Mouse (Mus musculus) cerebellum, adult 11-12 months (tissue): ENCODE measurements around the gene Tenm4.

Experiments
- DNase-seq: peaks from one replicate; pipeline ENCODE4 v3.0.0; 2022

Tenm4 gene

GRCm38 (mm10) chr7:96826672-96827071 lies 655.6 kb downstream of the Tenm4 start:
- DNase-seq = no peak

- DNase-seq = peak; percentile 10
These were observed 661.5 kb downstream of the Tenm4 start for GRCm38 (mm10) chr7:96832551-96832950.

DNA sequence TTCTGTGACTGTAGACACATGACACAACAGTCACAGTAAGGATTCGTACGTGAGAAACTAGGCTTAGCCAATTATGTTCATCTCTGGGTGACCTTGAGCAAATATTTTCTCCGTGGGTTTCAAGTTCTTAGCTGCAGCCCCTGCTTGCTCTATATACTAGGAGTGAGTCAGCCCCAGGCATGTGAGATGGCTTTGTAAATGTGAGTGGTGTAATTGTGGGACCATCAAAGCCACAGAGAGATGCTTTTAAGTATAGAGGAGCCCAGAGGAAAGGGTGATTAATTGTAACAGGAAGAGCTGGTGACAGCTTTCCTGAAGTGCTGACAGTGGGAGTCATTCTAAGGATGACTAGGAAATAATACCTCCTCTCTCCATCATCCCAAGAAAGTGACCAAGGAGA lies 662.0 kb downstream of the Tenm4 start:
- DNase-seq = no peak

DNA sequence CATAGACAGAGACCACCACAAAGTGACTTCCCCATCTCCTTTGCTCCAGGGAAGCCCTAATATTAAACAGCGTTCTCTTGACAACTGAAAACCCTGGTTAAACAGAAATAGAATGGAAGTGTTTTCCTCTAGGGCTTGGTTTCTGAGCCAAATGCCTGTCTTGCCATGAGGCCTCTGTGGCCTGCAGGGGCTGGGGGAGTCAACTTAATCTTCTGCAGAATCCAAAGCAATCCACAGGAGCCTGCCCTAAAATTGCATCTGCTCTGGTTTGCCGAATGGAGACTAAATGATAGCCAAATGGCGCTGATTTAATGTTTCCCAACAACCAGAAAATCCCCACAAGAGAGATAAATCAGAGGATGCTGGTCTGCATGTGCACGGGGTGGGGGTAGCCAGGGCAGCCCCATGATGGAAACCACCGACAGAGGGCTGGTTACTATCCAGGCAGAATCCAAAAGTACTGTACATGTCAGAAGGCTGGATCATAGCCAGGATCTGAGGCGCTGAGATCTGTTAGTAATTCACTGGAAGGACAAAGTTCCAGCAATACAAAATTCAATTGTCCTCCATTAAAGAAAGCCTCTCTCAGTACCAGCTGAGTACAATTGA lies 663.7 kb downstream of the Tenm4 start:
- no peak for DNase-seq

GRCm38 (mm10) chr7:96835313-96835712 lies 664.3 kb downstream of the Tenm4 start:
- no peak for DNase-seq

DNA sequence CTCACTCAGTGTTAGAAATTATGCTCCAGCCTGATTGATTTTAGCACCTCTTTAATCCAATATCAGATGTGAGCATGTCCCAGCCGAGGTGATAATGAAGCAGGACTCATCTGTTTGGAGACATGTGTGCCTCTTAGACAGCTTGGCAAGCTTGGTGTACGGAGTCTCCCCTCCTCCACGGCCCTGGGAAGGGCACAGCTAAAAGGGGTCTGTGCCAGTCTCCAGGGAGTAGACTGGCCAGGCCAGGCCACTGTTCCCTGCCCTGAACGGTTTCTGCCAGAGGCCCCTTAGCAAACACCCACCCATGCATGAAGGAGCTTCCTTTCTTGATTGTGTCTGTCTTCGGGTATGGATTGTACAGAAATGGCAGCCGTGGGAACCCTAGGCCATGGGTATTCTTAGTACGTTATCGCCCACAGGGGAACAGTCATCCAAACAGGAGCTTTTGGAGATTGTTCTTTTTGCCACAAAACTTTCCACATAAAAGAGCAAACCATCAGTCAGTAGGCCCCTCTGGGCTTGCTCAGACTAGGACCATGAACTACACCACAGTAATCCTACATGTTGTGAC lies 667.3 kb downstream of the Tenm4 start:
- no peak for DNase-seq

DNA sequence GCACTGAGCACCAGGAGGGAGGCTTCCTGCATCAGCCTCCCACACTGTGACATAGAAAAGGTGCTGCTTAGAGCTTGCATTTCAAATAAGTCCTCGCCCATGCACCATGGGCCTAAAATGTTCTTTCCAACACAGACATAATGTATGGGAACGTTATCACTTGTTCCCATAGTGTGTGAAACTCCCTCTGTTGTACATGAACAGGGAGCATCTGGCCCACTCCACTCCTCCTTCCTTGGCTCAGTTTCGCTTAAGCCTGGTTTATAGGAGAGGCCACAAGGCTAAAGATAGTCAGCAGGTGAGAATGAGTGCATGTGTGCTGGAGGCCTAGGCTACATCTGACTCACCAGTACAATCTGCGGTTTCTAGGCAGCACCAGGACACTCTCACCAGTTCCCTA lies 667.9 kb downstream of the Tenm4 start:
- DNase-seq = no peak

- DNase-seq = no peak
These were observed 668.5 kb downstream of the Tenm4 start for GRCm38 (mm10) chr7:96839586-96839985.

GRCm38 (mm10) chr7:96842477-96843255 lies 671.6 kb downstream of the Tenm4 start:
- no peak for DNase-seq

GRCm38 (mm10) chr7:96844104-96844894 lies 673.3 kb downstream of the Tenm4 start:
- DNase-seq = no peak

DNA sequence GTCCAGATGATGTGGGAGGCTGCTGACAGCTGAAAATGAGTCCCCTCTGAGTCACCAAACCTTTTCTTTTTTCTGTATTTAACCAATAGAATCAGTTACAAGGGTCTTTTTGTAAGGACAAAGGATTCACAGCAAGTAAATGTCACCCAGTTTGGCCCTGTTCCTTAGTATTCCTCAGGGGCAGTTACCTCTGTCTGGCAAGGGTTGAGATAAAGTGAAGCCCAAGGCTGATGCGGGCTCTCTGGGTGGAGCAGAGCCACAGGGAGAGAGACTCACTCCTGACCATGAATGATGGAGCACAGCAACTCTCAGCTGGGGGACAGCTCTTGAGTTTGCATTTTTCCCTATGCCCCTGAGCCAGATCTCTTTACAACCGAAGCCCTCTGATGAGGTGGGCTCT lies 681.7 kb downstream of the Tenm4 start:
- no peak for DNase-seq

- no peak for DNase-seq
These were observed 684.9 kb downstream of the Tenm4 start for GRCm38 (mm10) chr7:96855867-96856406.

DNA sequence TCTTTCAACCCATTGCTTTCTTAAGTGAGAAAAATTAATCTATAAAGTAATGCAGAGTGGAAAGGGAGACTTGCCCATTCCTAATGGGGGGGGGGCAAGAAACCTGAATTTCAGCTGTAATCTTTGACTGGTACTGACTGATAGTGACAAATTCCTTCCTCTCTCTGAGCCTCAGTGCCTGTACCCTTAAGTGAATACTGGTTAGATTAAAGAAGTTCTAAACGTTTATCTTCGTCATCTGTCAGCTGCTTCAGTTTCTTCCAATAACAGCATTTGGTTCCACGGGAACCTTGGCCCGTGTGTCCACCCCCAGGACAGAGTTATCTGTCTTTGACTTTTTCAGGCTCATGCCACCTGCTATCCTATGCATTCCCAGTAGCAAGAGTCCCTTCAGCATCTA lies 685.5 kb downstream of the Tenm4 start:
- no peak for DNase-seq

- no peak for DNase-seq
These were observed 688.0 kb downstream of the Tenm4 start for GRCm38 (mm10) chr7:96859077-96859476.

- no peak for DNase-seq
These were observed 688.6 kb downstream of the Tenm4 start for GRCm38 (mm10) chr7:96859684-96860083.

- DNase-seq = no peak
These were observed 689.6 kb downstream of the Tenm4 start for GRCm38 (mm10) chr7:96860650-96861049.

GRCm38 (mm10) chr7:96864894-96865722 lies 694.1 kb downstream of the Tenm4 start:
- DNase-seq = no peak

DNA sequence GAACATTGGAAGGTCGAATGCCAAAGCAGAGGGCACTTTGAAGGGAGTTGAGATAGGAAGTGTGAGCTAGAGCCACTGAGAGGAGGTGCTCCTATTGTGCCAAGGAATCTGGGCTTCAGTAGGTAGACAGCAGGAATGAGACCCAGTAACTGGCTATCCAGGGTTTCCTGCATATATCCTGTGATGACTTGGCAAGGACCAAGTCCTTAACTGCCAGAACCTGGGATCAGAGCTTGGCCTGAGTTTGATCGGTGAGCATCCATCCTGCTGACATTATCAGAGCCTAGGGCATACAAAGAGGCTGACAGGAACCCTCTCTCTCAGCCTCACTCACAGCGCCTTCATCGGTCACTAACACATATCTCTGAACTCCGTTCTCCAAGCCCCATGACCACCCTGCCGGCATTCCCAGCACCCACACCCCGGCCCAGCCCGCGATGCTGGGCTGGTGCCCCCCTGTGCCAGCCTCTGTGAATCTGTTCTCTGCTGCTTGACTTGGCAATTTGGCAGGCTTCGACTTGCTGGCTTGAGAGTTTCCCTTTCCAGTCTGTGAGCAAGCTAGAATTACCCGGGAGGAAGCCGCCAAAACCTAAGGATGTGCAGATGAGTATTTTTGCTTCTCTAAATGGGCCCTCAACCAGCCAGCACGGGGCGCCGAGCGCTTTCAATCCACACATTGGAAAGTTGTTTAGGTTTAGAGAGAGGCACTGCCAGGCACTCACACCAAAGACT lies 698.2 kb downstream of the Tenm4 start:
- DNase-seq = peak; percentile 82

GRCm38 (mm10) chr7:96870473-96870872 lies 699.4 kb downstream of the Tenm4 start:
- DNase-seq = no peak

- no peak for DNase-seq
These were observed 700.0 kb downstream of the Tenm4 start for GRCm38 (mm10) chr7:96871031-96871430.

DNA sequence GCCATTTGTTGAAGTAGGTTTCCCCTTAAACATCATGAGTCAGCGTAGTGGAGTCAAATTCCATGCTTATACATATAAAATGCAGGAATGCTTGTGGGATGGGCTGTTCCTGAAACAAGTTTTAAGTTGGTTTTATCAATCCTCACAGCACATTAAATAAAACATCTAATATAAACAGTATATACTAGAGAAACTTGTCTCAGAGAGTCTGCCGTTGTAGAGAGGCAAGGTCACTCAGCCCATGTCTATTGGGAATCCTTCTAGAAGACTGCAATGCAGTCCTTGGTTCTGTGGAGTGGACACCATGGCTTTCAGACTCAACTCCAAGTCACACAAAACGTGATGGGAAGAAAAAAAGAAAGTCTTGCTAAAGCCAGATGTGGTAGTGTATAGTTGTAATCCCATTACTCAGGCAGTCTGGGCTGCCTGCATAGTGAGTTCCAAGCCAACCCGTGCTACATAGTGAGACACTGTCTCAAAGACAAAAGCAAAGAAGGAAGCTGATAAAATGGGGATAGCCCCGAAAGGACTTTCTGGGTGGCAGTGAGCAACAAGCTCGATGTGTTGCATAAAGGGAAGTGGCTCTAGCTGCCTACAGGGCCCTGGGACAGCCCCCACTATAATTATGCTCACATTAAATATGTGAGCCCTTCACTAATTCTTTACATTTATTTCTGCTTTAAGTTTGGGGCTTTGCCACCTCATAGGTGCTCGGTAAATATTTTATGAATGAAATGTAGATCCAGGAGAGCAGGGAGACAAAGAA lies 707.6 kb downstream of the Tenm4 start:
- DNase-seq = no peak
